Mouse (Mus musculus): ENCODE measurements around the gene Itga9. TPM values are rescaled to one million over a fixed set of nuclear protein-coding genes. Genes with fewer than 3 reads are reported as not detected.
A peak's percentile ranks its signal among the peaks of the same experiment; 100 is the strongest.
"Not testable (repeated sequence)": the region's sequence is repeated elsewhere in the genome, so short reads cannot be mapped to it uniquely, and the experiment has no call there.

The Itga9 gene
- polyA plus RNA-seq, 1 experiment from 2014 or later = 6.6 TPM

GRCm38 (mm10) chr9:118585998-118586397 is 20.5 kb upstream of the Itga9 start:
- Histone ChIP-seq H3K9me3 (replicated peaks) (no peaks in the 10 kb centered on the region), H3K4me2 (no peak overlapping the region), H3K36me3 (peaks cover 32% of the 10 kb centered on the region), H3K4me3 (no peak overlapping the region), H3K27me3 (replicated peaks) (no peaks in the 10 kb centered on the region), H3K9ac (no peak overlapping the region), H3K4me1 (peaks cover 32% of the 10 kb centered on the region), H3K27ac (no peak overlapping the region)
- no peak for ATAC-seq
- 30% methylated on average over 6 of the region's 6 CpGs for WGBS (ENCODE audit: insufficient replicate concordance)

- peaks cover 33% of the 10 kb centered on the region for H3K4me1 ChIP-seq
- no peak overlapping the region for H3K27ac ChIP-seq
- WGBS (ENCODE audit: insufficient replicate concordance) = 54% methylated on average over 4 of the region's 4 CpGs
- H3K9ac ChIP-seq = no peak overlapping the region
- no peak for ATAC-seq
- no peak overlapping the region for H3K4me3 ChIP-seq
- H3K4me2 ChIP-seq = no peak overlapping the region
- H3K36me3 ChIP-seq = peaks cover 23% of the 10 kb centered on the region
- H3K27me3 ChIP-seq (replicated peaks) = no peaks in the 10 kb centered on the region
- no peaks in the 10 kb centered on the region for H3K9me3 ChIP-seq (replicated peaks)
Measured at GRCm38 (mm10) chr9:118587115-118587514, 19.4 kb upstream of the Itga9 start.

GRCm38 (mm10) chr9:118589249-118589648 is 17.2 kb upstream of the Itga9 start:
- WGBS (ENCODE audit: insufficient replicate concordance) = 22% methylated on average over 3 of the region's 3 CpGs
- Histone ChIP-seq H3K27ac (no peak overlapping the region), H3K4me1 (peaks cover 45% of the 10 kb centered on the region)

GRCm38 (mm10) chr9:118590230-118590629 is 16.3 kb upstream of the Itga9 start:
- Histone ChIP-seq H3K9me3 (replicated peaks) (no peaks in the 10 kb centered on the region), H3K27me3 (replicated peaks) (no peaks in the 10 kb centered on the region), H3K36me3 (0 out of 2 replicates have a peak, but pooled peaks cover 2% of the 10 kb centered on the region), H3K4me3 (no peak overlapping the region), H3K4me1 (peaks cover 38% of the 10 kb centered on the region), H3K27ac (no peak overlapping the region), H3K9ac (no peak overlapping the region), H3K4me2 (no peak overlapping the region)
- no peak for ATAC-seq
- WGBS (ENCODE audit: insufficient replicate concordance) = 23% methylated on average over 7 of the region's 7 CpGs

More at GRCm38 (mm10) chr9:118589249-118589648, 17.2 kb upstream of the Itga9 start:
- Histone ChIP-seq H3K36me3 (0 out of 2 replicates have a peak, but pooled peaks cover 7% of the 10 kb centered on the region), H3K9ac (no peak overlapping the region), H3K4me2 (no peak overlapping the region), H3K9me3 (replicated peaks) (no peaks in the 10 kb centered on the region), H3K27me3 (replicated peaks) (no peaks in the 10 kb centered on the region), H3K4me3 (no peak overlapping the region)
- ATAC-seq = no peak

GRCm38 (mm10) chr9:118591633-118592032 is 14.9 kb upstream of the Itga9 start:
- Histone ChIP-seq H3K27ac (no peak overlapping the region), H3K27me3 (replicated peaks) (no peaks in the 10 kb centered on the region), H3K9me3 (replicated peaks) (no peaks in the 10 kb centered on the region), H3K4me3 (no peak overlapping the region), H3K4me1 (peaks cover 30% of the 10 kb centered on the region), H3K36me3 (no peaks in the 10 kb centered on the region), H3K4me2 (no peak overlapping the region), H3K9ac (no peak overlapping the region)
- ATAC-seq = no peak
- 64% methylated on average over 6 of the region's 6 CpGs for WGBS (ENCODE audit: insufficient replicate concordance)

- H3K36me3 ChIP-seq = no peaks in the 10 kb centered on the region
- no peaks in the 10 kb centered on the region for H3K27me3 ChIP-seq (replicated peaks)
- H3K4me2 ChIP-seq = no peak overlapping the region
- H3K9me3 ChIP-seq (replicated peaks) = no peaks in the 10 kb centered on the region
- WGBS (ENCODE audit: insufficient replicate concordance) = 50% methylated on average over 13 of the region's 13 CpGs
- peaks cover 26% of the 10 kb centered on the region for H3K4me1 ChIP-seq
- H3K27ac ChIP-seq = no peak overlapping the region
- peak; percentile 31; the same call in 1 of the 2 replicates for ATAC-seq
- no peak overlapping the region for H3K9ac ChIP-seq
- H3K4me3 ChIP-seq = no peak overlapping the region
Measured at GRCm38 (mm10) chr9:118592585-118593249, 13.8 kb upstream of the Itga9 start.

- Histone ChIP-seq H3K4me2 (no peak overlapping the region), H3K4me3 (no peak overlapping the region), H3K27ac (no peak overlapping the region), H3K9me3 (replicated peaks) (no peaks in the 10 kb centered on the region), H3K36me3 (no peaks in the 10 kb centered on the region), H3K9ac (no peak overlapping the region), H3K4me1 (peaks cover 26% of the 10 kb centered on the region), H3K27me3 (replicated peaks) (no peaks in the 10 kb centered on the region; the same call in 1 of the 2 replicates)
- no peak for ATAC-seq
- WGBS (ENCODE audit: insufficient replicate concordance) = 77% methylated on average over 8 of the region's 8 CpGs
Measured at GRCm38 (mm10) chr9:118593443-118593842, 13.0 kb upstream of the Itga9 start.

GRCm38 (mm10) chr9:118596767-118597166 is 9.7 kb upstream of the Itga9 start:
- ATAC-seq = no peak
- Histone ChIP-seq H3K9me3 (replicated peaks) (no peaks in the 10 kb centered on the region), H3K36me3 (no peaks in the 10 kb centered on the region), H3K4me2 (no peak overlapping the region), H3K9ac (no peak overlapping the region), H3K4me1 (peaks cover 13% of the 10 kb centered on the region), H3K4me3 (no peak overlapping the region), H3K27ac (no peak overlapping the region), H3K27me3 (replicated peaks) (peaks cover 5% of the 10 kb centered on the region; the same call in 1 of the 2 replicates)
- WGBS (ENCODE audit: insufficient replicate concordance) = 83% methylated on average over 7 of the region's 7 CpGs

- peaks cover 13% of the 10 kb centered on the region for H3K27me3 ChIP-seq (replicated peaks)
- not testable (repeated sequence) for H3K27ac ChIP-seq; H3K9ac ChIP-seq; ATAC-seq; H3K9me3 ChIP-seq (replicated peaks); H3K4me3 ChIP-seq; H3K4me2 ChIP-seq; H3K36me3 ChIP-seq; H3K4me1 ChIP-seq
- whole genome bisulfite sequencing (ENCODE audit: insufficient replicate concordance) = 93% methylated on average over 3 of the region's 3 CpGs
Measured at GRCm38 (mm10) chr9:118600393-118600792, 6.1 kb upstream of the Itga9 start.

GRCm38 (mm10) chr9:118602576-118602975 is 3.9 kb upstream of the Itga9 start:
- Histone ChIP-seq H3K4me1 (peaks cover 10% of the 10 kb centered on the region), H3K27ac (no peak overlapping the region), H3K9ac (no peak overlapping the region), H3K4me3 (no peak overlapping the region), H3K9me3 (replicated peaks) (no peaks in the 10 kb centered on the region), H3K4me2 (no peak overlapping the region), H3K36me3 (no peaks in the 10 kb centered on the region), H3K27me3 (replicated peaks) (peaks cover 33% of the 10 kb centered on the region)
- WGBS (ENCODE audit: insufficient replicate concordance) = 72% methylated on average over 5 of the region's 5 CpGs
- ATAC-seq = no peak

GRCm38 (mm10) chr9:118606817-118607371 is 404 bp downstream of the Itga9 start:
- no peak for ATAC-seq
- peaks cover 67% of the 10 kb centered on the region for H3K27me3 ChIP-seq (replicated peaks)
- H3K9ac ChIP-seq = peak overlapping the region; percentile 57
- peaks cover 17% of the 10 kb centered on the region for H3K4me1 ChIP-seq
- under 1% methylated on average over 39 of the region's 68 CpGs for WGBS (ENCODE audit: insufficient replicate concordance)
- peak overlapping the region; percentile 48; the same call in 1 of the 2 replicates for H3K27ac ChIP-seq
- peak overlapping the region; percentile 75 for H3K4me2 ChIP-seq
- H3K9me3 ChIP-seq (replicated peaks) = no peaks in the 10 kb centered on the region
- H3K4me3 ChIP-seq = peak overlapping the region; percentile 63
- H3K36me3 ChIP-seq = no peaks in the 10 kb centered on the region

GRCm38 (mm10) chr9:118607701-118608401 is 1.4 kb downstream of the Itga9 start:
- Histone ChIP-seq H3K4me2 (peak overlapping the region; percentile 75), H3K27ac (no peak overlapping the region), H3K27me3 (replicated peaks) (peaks cover 72% of the 10 kb centered on the region), H3K4me3 (peak overlapping the region; percentile 63), H3K36me3 (no peaks in the 10 kb centered on the region), H3K4me1 (peaks cover 22% of the 10 kb centered on the region), H3K9ac (no peak overlapping the region), H3K9me3 (replicated peaks) (no peaks in the 10 kb centered on the region)
- no peak for ATAC-seq
- 44% methylated on average over 16 of the region's 16 CpGs for WGBS (ENCODE audit: insufficient replicate concordance)
